Mouse (Mus musculus) liver, adult 2 months (tissue): Measurements from ENCODE around the gene Rps11. TPM values are rescaled to one million over a fixed set of nuclear protein-coding genes. Genes with fewer than 3 reads are reported as not detected.

Experiments used
- DNase-seq: peaks from one replicate; pipeline ENCODE4 v3.0.0-alpha.2; 2011; ENCODE audit warnings: low read depth, low spot score; ENCODE audit errors: extremely low read depth
- H3K27ac ChIP-seq: fragments of 200-500 bp; replicated peaks from 2 replicates; pipeline ENCODE4 v1.5.1; 2012; ENCODE audit warnings: low read depth, mild to moderate bottlenecking, control low read depth, inconsistent platforms, low read length; ENCODE audit not compliant: insufficient read depth
- H3K27me3 ChIP-seq: fragments of 200-500 bp; 2 replicates; pipeline ENCODE4 v1.6.1; 2012; ENCODE audit warnings: mild to moderate bottlenecking, moderate library complexity, low read length, inconsistent platforms; ENCODE audit not compliant: control insufficient read depth, insufficient read depth
- H3K36me3 ChIP-seq: fragments of 200-500 bp; 2 replicates; pipeline ENCODE4 v1.6.1; 2012; ENCODE audit warnings: low read length, inconsistent platforms; ENCODE audit not compliant: control insufficient read depth, insufficient read depth
- H3K4me1 ChIP-seq: fragments of 200-500 bp; 2 replicates; pipeline ENCODE4 v1.6.1; 2011; ENCODE audit warnings: low read length; ENCODE audit not compliant: control insufficient read depth, insufficient read depth
- H3K4me3 ChIP-seq: fragments of 200-500 bp; 2 replicates; pipeline ENCODE4 v1.5.1; 2011; ENCODE audit warnings: low read depth, mild to moderate bottlenecking, control low read depth, low read length, moderate library complexity; ENCODE audit not compliant: insufficient read depth
- H3K79me2 ChIP-seq: fragments of 200-500 bp; 2 replicates; pipeline ENCODE4 v1.6.1; 2012; ENCODE audit warnings: inconsistent platforms, mild to moderate bottlenecking, low read length, moderate library complexity; ENCODE audit not compliant: control insufficient read depth, insufficient read depth
- H3K9ac ChIP-seq: fragments of 200-500 bp; 2 replicates; pipeline ENCODE4 v1.6.1; 2012; ENCODE audit warnings: low read depth, mild to moderate bottlenecking, control low read depth, inconsistent platforms, low read length
- CTCF ChIP-seq: fragments of 200-500 bp; IDR thresholded peaks from 2 replicates; pipeline ENCODE4 v1.5.1; 2011; ENCODE audit warnings: low read depth, low read length, control low read depth
- POLR2A ChIP-seq: fragments of 200-500 bp; IDR thresholded peaks from 2 replicates; pipeline ENCODE4 v1.6.1; 2011; ENCODE audit warnings: low read length, control low read depth; ENCODE audit not compliant: insufficient read depth; ENCODE audit errors: extremely low read depth
- WGBS: fragments of 180-500 bp; shearing (Covaris S2); methylation state at CpG from one replicate; pipeline ENCODE4 v1.1.7; 2018; 5-methylcytosine and 5-hydroxymethylcytosine counted together
- polyA plus RNA-seq: library from polyadenylated mRNA; depleted of rRNA; stranded (reverse); fragments of >200 nt; gene quantifications from 2 replicates; pipeline ENCODE4 v1.2.3, GENCODE M21; 2012
- total RNA-seq: library from RNA; depleted of rRNA; stranded (reverse); fragments of >200 nt; gene quantifications from 2 replicates; pipeline ENCODE4 v1.2.3, GENCODE M21; 2014

The Rps11 gene
- total and polyA plus RNA-seq, 2 experiments = 95.1 to 355 TPM

GRCm38 (mm10) chr7:45147899-45148298, 23.7 kb upstream of the Rps11 start:
- peaks cover 16% of the 10 kb centered on the region for H3K4me1 ChIP-seq
- WGBS = 24% methylated on average over 11 of the region's 11 CpGs
- H3K79me2 ChIP-seq = no peaks in the 10 kb centered on the region
- peak overlapping the region; percentile 28; the same call in 1 of the 2 replicates for H3K9ac ChIP-seq
- TF ChIP-seq CTCF (no peak), POLR2A (no peak)
- H3K27me3 ChIP-seq = no peaks in the 10 kb centered on the region
- peaks cover 19% of the 10 kb centered on the region; the same call in 1 of the 2 replicates for H3K36me3 ChIP-seq
- DNase-seq = peak; percentile 97
- H3K27ac ChIP-seq = peak overlapping the region; percentile 92
- H3K4me3 ChIP-seq = no peak overlapping the region

GRCm38 (mm10) chr7:45147267-45147666, 23.0 kb upstream of the Rps11 start:
- WGBS = 37% methylated on average over 11 of the region's 11 CpGs
- Histone ChIP-seq H3K36me3 (peaks cover 21% of the 10 kb centered on the region; the same call in 1 of the 2 replicates), H3K9ac (peak overlapping the region; percentile 28), H3K27ac (peak overlapping the region; percentile 81), H3K27me3 (no peaks in the 10 kb centered on the region), H3K4me1 (peaks cover 16% of the 10 kb centered on the region), H3K79me2 (no peaks in the 10 kb centered on the region), H3K4me3 (peak overlapping the region; percentile 21; the same call in 1 of the 2 replicates)
- DNase-seq = peak; percentile 55
- no peak for TF ChIP-seq CTCF
- no peak for TF ChIP-seq POLR2A

- peaks cover 23% of the 10 kb centered on the region; the same call in 1 of the 2 replicates for H3K36me3 ChIP-seq
- DNase-seq = no peak
- TF ChIP-seq CTCF = no peak
- no peak for TF ChIP-seq POLR2A
- no peaks in the 10 kb centered on the region for H3K27me3 ChIP-seq
- H3K27ac ChIP-seq = no peak overlapping the region
- H3K4me3 ChIP-seq = no peak overlapping the region
- no peaks in the 10 kb centered on the region for H3K79me2 ChIP-seq
- H3K4me1 ChIP-seq = peaks cover 12% of the 10 kb centered on the region
- no peak overlapping the region for H3K9ac ChIP-seq
- WGBS = 96% methylated on average over 8 of the region's 8 CpGs
Measured at GRCm38 (mm10) chr7:45145460-45145859, 21.2 kb upstream of the Rps11 start.

GRCm38 (mm10) chr7:45144368-45145174, 20.3 kb upstream of the Rps11 start:
- no peaks in the 10 kb centered on the region for H3K27me3 ChIP-seq
- 95% methylated on average over 13 of the region's 13 CpGs for WGBS
- TF ChIP-seq CTCF = no peak
- TF ChIP-seq POLR2A = no peak
- no peak overlapping the region for H3K4me3 ChIP-seq
- peaks cover 20% of the 10 kb centered on the region for H3K4me1 ChIP-seq
- peaks cover 23% of the 10 kb centered on the region; the same call in 1 of the 2 replicates for H3K36me3 ChIP-seq
- DNase-seq = no peak
- no peak overlapping the region for H3K9ac ChIP-seq
- no peaks in the 10 kb centered on the region for H3K79me2 ChIP-seq
- H3K27ac ChIP-seq = no peak overlapping the region

DNA sequence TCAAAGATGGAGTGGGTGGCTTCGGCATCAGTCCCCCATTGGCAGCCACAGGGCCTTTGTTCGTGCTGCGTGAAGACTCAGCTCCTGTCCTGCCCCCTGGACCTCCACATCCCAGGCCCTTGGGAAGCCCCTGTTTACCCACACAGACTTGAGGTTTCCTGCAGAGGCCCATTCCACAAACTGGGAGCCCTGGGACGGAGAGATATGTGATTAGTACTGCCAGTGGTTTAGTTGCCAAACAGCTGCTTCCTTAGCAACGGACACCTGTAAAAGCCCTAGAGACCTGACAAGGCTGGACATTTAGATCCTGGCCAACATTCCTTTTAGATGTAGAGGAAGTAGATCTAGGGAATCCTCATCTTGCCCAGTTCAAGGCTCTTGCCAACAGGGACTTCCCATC, 17.7 kb upstream of the Rps11 start:
- Histone ChIP-seq H3K79me2 (no peaks in the 10 kb centered on the region), H3K4me3 (no peak overlapping the region), H3K27me3 (no peaks in the 10 kb centered on the region), H3K27ac (no peak overlapping the region), H3K4me1 (peaks cover 8% of the 10 kb centered on the region; the same call in 1 of the 2 replicates), H3K9ac (no peak overlapping the region), H3K36me3 (peaks cover 23% of the 10 kb centered on the region; the same call in 1 of the 2 replicates)
- DNase-seq = no peak
- TF ChIP-seq CTCF (no peak), POLR2A (no peak)
- 96% methylated on average over 5 of the region's 5 CpGs for WGBS

DNA sequence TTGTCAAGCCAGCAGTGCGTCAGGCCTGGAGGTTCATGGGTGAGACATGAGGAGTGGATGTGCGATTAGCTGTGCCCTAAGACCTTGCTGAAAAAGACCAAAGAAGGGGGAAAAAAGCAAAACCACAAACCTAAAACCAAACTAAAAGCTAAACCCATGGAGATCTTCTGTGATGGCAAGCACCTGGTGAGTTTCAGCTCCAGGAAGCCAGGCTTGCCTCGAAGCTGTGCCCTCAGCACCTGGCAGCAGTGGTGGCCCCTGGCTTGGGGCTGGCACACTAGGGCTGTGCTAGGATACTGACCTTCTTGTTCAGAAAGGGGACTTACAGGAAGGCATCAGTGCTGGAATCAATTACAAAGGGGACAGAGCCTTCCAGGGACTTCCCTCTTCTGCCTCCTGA, 17.1 kb upstream of the Rps11 start:
- Histone ChIP-seq H3K9ac (no peak overlapping the region), H3K27me3 (no peaks in the 10 kb centered on the region), H3K36me3 (peaks cover 23% of the 10 kb centered on the region; the same call in 1 of the 2 replicates), H3K79me2 (no peaks in the 10 kb centered on the region), H3K4me1 (peaks cover 8% of the 10 kb centered on the region; the same call in 1 of the 2 replicates), H3K4me3 (no peak overlapping the region), H3K27ac (no peak overlapping the region)
- no peak for DNase-seq
- TF ChIP-seq CTCF (no peak), POLR2A (no peak)
- WGBS = 95% methylated on average over 3 of the region's 3 CpGs
